ENCODE assay signal across 21 mouse cellular contexts in genomic region chr17:31736716-31737115, GRCm38 (mm10). TPM values are rescaled to one million over a fixed set of nuclear protein-coding genes. Genes with fewer than 3 reads are reported as not detected.
DNase-seq lines count a peak whose midpoint lies in the region; ATAC-seq and TF ChIP-seq lines count a peak whose summit lies in the region.
"Had no signal": no experiment of that assay in that cellular context is flagged by ENCODE, and none has a peak within 500 bp of the region (broad histone marks: within the 10 kb centered on the region; RNA-seq: fewer than 3 reads in every experiment).

No protein-coding gene starts in this region.

- 59% methylated on average over 6 of the region's 6 CpGs for WGBS in stomach, embryonic 16.5 days

- H3K4me2 ChIP-seq in stomach, embryonic 16.5 days (ENCODE audit: low read depth, low read length) = no peak overlapping the region
- H3K4me2 ChIP-seq: heart, embryonic 15.5 days; liver, embryonic 13.5 days; midbrain, embryonic 15.5 days had no signal

- no peaks in the 10 kb centered on the region for H3K9me3 ChIP-seq in stomach, embryonic 16.5 days (replicated peaks; ENCODE audit: control insufficient read depth, low read length)
- H3K9me3 ChIP-seq: heart, embryonic 15.5 days; liver, embryonic 13.5 days; midbrain, embryonic 15.5 days had no signal

- no peak overlapping the region for H3K9ac ChIP-seq in stomach, embryonic 16.5 days (ENCODE audit: low read length)
- H3K9ac ChIP-seq: heart, embryonic 15.5 days; liver, embryonic 13.5 days; midbrain, embryonic 15.5 days had no signal

- H3K36me3 ChIP-seq in testis, adult 2 months (ENCODE audit: control insufficient read depth, insufficient read depth, low read length) = no peaks in the 10 kb centered on the region
- H3K36me3 ChIP-seq in stomach, embryonic 16.5 days (ENCODE audit: control insufficient read depth, insufficient read depth, low read length) = no peaks in the 10 kb centered on the region
- H3K36me3 ChIP-seq: heart, embryonic 15.5 days; liver, embryonic 13.5 days; midbrain, embryonic 15.5 days had no signal

- no peak for TF ChIP-seq POLR2A in testis, adult 2 months (IDR thresholded peaks at IDR 0.05; ENCODE audit: control insufficient read depth, low read depth, low read length)

- H3K4me1 ChIP-seq in testis, adult 2 months (ENCODE audit: control insufficient read depth, insufficient read depth, low read length) = peaks cover 7% of the 10 kb centered on the region
- no peaks in the 10 kb centered on the region for H3K4me1 ChIP-seq in stomach, embryonic 16.5 days (ENCODE audit: control insufficient read depth, insufficient read depth, low read length)
- H3K4me1 ChIP-seq: midbrain, embryonic 15.5 days had no signal

- DNase-seq in gastrocnemius, adult 18-20 months (ENCODE audit: low spot score) = peak; percentile 14
- DNase-seq in gastrocnemius, postnatal 36 days = no peak
- no peak for DNase-seq in testis, postnatal 14 days (ENCODE audit: low spot score)
- DNase-seq in thymus, postnatal 4 days = peak; percentile 41
- no peak for DNase-seq in left cerebral cortex, postnatal 4 days
- no peak for DNase-seq in left cerebral cortex, adult 11 months (ENCODE audit: low spot score)
- DNase-seq: cerebellum, adult 9-10 months; heart, adult 18-20 months; kidney, adult 8-10 months; kidney, postnatal 36 days; liver, embryonic 13.5 days; right cerebral cortex, adult 18-20 months; spleen, adult 18-20 months had no signal

- no peak for TF ChIP-seq CTCF in testis, adult 2 months (IDR thresholded peaks at IDR 0.05; ENCODE audit: control insufficient read depth, insufficient read depth, insufficient replicate concordance, low read depth, low read length)

- peak overlapping the region; percentile 1; the same call in 1 of the 2 replicates for H3K4me3 ChIP-seq in testis, adult 2 months (ENCODE audit: control insufficient read depth, low read depth, low read length)
- H3K4me3 ChIP-seq in stomach, embryonic 16.5 days (replicated peaks; ENCODE audit: low read length) = no peak overlapping the region
- H3K4me3 ChIP-seq: heart, embryonic 15.5 days; liver, embryonic 13.5 days; midbrain, embryonic 15.5 days had no signal

- intact Hi-C loops in gastrocnemius, postnatal 36 days (cut with DNase I) = no loop called here
- intact Hi-C loops in left cerebral cortex, postnatal 4 days (cut with DNase I) = no loop called here

- no peak overlapping the region for H3K27ac ChIP-seq in testis, adult 2 months (ENCODE audit: control insufficient read depth, insufficient read depth, low read depth, low read length)
- H3K27ac ChIP-seq in stomach, embryonic 16.5 days (ENCODE audit: low read length) = 0 out of 2 replicates have a peak overlapping the region, but pooled peaks have one; percentile 22
- H3K27ac ChIP-seq: heart, embryonic 15.5 days; liver, embryonic 13.5 days; midbrain, embryonic 15.5 days had no signal

- H3K27me3 ChIP-seq in testis, adult 2 months (ENCODE audit: control insufficient read depth, insufficient read depth, low read length) = no peaks in the 10 kb centered on the region
- H3K27me3 ChIP-seq in stomach, embryonic 16.5 days (ENCODE audit: control insufficient read depth, insufficient read depth, low read length) = no peaks in the 10 kb centered on the region
- H3K27me3 ChIP-seq: heart, embryonic 15.5 days; liver, embryonic 13.5 days; midbrain, embryonic 15.5 days had no signal

- ATAC-seq in stomach, embryonic 16.5 days (ENCODE audit: insufficient read depth, low FRiP score) = peak; percentile 63; the same call in 1 of the 2 replicates
- ATAC-seq: inflammation-experienced regulatory T-cells, adult 6 months; midbrain, embryonic 15.5 days had no signal

RNA-seq across cellular contexts. Expression of gene Cryaa, which starts 59.1 kb away (rescaled TPM):
- not detected for total RNA-seq in gastrocnemius, adult 18-20 months (2021)
- not detected for total RNA-seq in gastrocnemius, postnatal 36 days (2021)
- not detected in 2 replicates for polyA plus RNA-seq in testis, adult 2 months (2012; rRNA removed)
- polyA plus RNA-seq in stomach, embryonic 16.5 days (2015; fragmentation: Nextera tagmentation; extraction: Ambion mirVana) = 0.13 and 0.62 TPM in 2 replicates
- total RNA-seq in left cerebral cortex, postnatal 4 days (2021) = under 1 TPM; 0.36 to 0.38 TPM
- total RNA-seq: heart, adult 18-20 months; left cerebral cortex, postnatal 36 days had no signal
- polyA plus RNA-seq: heart, embryonic 15.5 days; hindbrain, embryonic 11.5 days; inflammation-experienced regulatory T-cells, adult 6 months; liver, embryonic 13.5 days; neural tube, embryonic 11.5 days had no signal

Comparison
In these comparisons a context has a peak if more than half of its experiments do, and no peak if none do; other contexts are left out.
1. DNase-seq: peak in gastrocnemius, adult 18-20 months (single experiment) and thymus, postnatal 4 days (single experiment); none in gastrocnemius, postnatal 36 days (0 of 2), testis, postnatal 14 days (single experiment), left cerebral cortex, postnatal 4 days (single experiment) and left cerebral cortex, adult 11 months (single experiment).